Mouse (Mus musculus): Measurements from ENCODE around the gene Igbp1. TPM values are rescaled to one million over a fixed set of nuclear protein-coding genes. Genes with fewer than 3 reads are reported as not detected.

Gene Igbp1
- 62.8 TPM for total RNA-seq (2023)

GRCm38 (mm10) chrX:100494068-100494978, at the start of gene Igbp1:
Gene Igbp1 (plus strand): TSS chrX:100494291.

GRCm38 (mm10) chrX:100524471-100524870, 30.4 kb downstream of the Igbp1 start, which contains the start of gene Dgat2l6:
Gene Dgat2l6 (plus strand): TSS chrX:100524838.

Other genes with a start within 250 kb of the Igbp1 start
- gene Otud6a, start 65.3 kb upstream of the Igbp1 start, total RNA-seq (2023) = not detected
- gene Awat2, start 51.6 kb upstream of the Igbp1 start, total RNA-seq (2023) = 0.30 TPM
- not detected for gene Dgat2l6, start 30.5 kb downstream of the Igbp1 start, total RNA-seq (2023)
- not detected for gene Awat1, start 78.0 kb downstream of the Igbp1 start, total RNA-seq (2023)
- not detected for gene P2ry4, start 100.6 kb downstream of the Igbp1 start, total RNA-seq (2023)
- gene Arr3, start 111.2 kb downstream of the Igbp1 start, total RNA-seq (2023) = not detected
- gene Kif4, start 131.4 kb downstream of the Igbp1 start, total RNA-seq (2023) = 0.62 TPM
- gene Pdzd11, start 132.3 kb downstream of the Igbp1 start, total RNA-seq (2023) = 13.9 TPM
- not detected for gene Gdpd2, start 235.6 kb downstream of the Igbp1 start, total RNA-seq (2023)

Data from CD4-positive naive resting alpha-beta T cell, adult 57 days (primary cell).